Mouse (Mus musculus) hindbrain, embryonic 10.5 days (tissue): Measurements from ENCODE around the gene Kazald1. TPM values are rescaled to one million over a fixed set of nuclear protein-coding genes. Genes with fewer than 3 reads are reported as not detected.

ENCODE experiments used
- DNase-seq: peaks from one replicate; pipeline ENCODE4 v3.0.0-alpha.2; 2017; ENCODE audit warnings: low spot score
- H3K27ac ChIP-seq: fragments of 300-500 bp; sonication (generic); 2 replicates; pipeline ENCODE4 v1.5.1; 2016; ENCODE audit warnings: mild to moderate bottlenecking, moderate library complexity
- H3K27me3 ChIP-seq: fragments of 300-500 bp; sonication (generic); 2 replicates; pipeline ENCODE4 v1.6.1; 2016; ENCODE audit warnings: mild to moderate bottlenecking; ENCODE audit not compliant: poor library complexity, insufficient read depth, severe bottlenecking
- H3K36me3 ChIP-seq: fragments of 300-500 bp; sonication (generic); 2 replicates; pipeline ENCODE4 v1.6.1; 2016; ENCODE audit warnings: mild to moderate bottlenecking, moderate library complexity
- H3K4me1 ChIP-seq: fragments of 300-500 bp; sonication (generic); replicated peaks from 2 replicates; pipeline ENCODE4 v1.6.1; 2016; ENCODE audit warnings: mild to moderate bottlenecking
- H3K4me3 ChIP-seq: fragments of 300-500 bp; sonication (generic); 2 replicates; pipeline ENCODE4 v1.5.1; 2016; ENCODE audit warnings: mild to moderate bottlenecking, moderate library complexity
- H3K9me3 ChIP-seq: fragments of 300-500 bp; sonication (generic); 2 replicates; pipeline ENCODE4 v1.6.1; 2016; ENCODE audit warnings: mild to moderate bottlenecking, moderate library complexity
- WGBS: fragments of 180-500 bp; shearing (Covaris S2); methylation state at CpG from one replicate; pipeline ENCODE4 v1.1.7; 2016; 5-methylcytosine and 5-hydroxymethylcytosine counted together
- polyA plus RNA-seq: library from polyadenylated mRNA; unstranded; fragments of >200 nt; fragmentation: Nextera tagmentation; extraction: Ambion mirVana; gene quantifications from 2 replicates; pipeline ENCODE4 v1.2.1, GENCODE M21; 2016

The Kazald1 gene
- polyA plus RNA-seq, 1 experiment from 2014 or later, result 8.9 TPM

DNA sequence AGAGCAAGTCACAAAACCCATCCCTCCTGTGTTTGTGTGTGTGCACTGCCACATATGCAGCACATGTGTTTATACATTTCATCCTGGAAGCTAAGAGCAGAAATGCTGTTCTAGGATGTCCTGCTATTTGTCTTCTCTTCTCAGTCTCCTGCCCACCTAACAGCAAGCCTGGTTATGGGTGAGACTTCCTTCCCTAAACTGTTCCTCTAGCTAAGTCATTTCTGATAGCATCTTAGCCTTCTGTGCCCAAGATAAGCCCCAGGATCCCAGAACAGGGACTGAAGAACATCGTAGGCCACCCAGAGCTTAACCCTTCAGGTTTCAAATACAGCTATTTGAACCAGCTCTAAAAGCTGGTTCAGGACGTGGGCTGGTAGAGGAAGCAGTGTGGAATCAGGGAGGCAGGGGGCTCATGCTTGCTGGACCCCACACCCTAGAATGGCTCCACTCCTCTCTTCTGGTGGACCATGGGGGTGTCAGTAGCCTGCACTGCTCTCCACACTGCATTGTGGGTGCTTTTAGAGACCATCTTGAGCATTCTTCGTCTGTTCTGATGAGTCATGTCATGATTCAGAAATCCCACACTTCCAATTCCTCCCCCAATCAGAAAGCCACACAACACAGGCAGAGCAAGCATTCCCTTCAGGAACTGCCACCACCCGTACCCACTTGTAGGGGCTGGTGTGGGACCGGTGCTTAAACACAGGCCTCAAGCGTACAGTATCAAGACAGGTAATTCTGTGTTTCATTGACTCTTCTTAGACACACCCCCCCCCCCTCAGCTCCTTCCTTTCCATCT, 19.9 kb upstream of the Kazald1 start:
- Histone ChIP-seq H3K9me3 (no peaks in the 10 kb centered on the region), H3K4me3 (no peak overlapping the region), H3K36me3 (peaks cover 18% of the 10 kb centered on the region; the same call in 1 of the 2 replicates), H3K4me1 (peaks cover 31% of the 10 kb centered on the region), H3K27me3 (peaks cover 14% of the 10 kb centered on the region), H3K27ac (no peak overlapping the region)
- WGBS, result 85% methylated on average over 6 of the region's 6 CpGs
- no peak for DNase-seq

DNA sequence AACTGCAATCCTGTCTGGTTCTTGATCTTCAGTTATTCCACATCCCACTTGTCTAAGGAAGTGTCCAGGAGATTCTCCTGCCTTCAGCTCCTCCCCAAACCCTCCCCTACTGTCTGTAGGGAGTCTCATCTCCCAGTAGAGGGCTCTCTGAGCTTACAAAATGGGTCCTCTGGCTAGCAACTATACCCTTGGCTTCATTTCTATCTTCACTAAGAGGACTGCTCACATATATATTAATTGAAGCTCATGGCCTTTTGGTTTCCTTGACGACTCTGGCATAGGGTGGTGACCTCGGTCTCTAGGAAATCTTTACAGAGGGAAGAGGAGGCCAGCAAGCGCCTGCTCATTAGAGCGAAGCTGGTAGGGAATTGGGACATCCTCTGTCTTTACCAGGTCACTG, 18.7 kb upstream of the Kazald1 start:
- WGBS, result 37% methylated on average over 4 of the region's 4 CpGs
- Histone ChIP-seq H3K4me1 (peaks cover 31% of the 10 kb centered on the region), H3K4me3 (0 out of 2 replicates have a peak overlapping the region, but pooled peaks have one; percentile 6), H3K27me3 (peaks cover 7% of the 10 kb centered on the region; the same call in 1 of the 2 replicates), H3K27ac (peak overlapping the region; percentile 96; the same call in 1 of the 2 replicates), H3K36me3 (peaks cover 18% of the 10 kb centered on the region; the same call in 1 of the 2 replicates), H3K9me3 (no peaks in the 10 kb centered on the region)
- DNase-seq, result no peak

DNA sequence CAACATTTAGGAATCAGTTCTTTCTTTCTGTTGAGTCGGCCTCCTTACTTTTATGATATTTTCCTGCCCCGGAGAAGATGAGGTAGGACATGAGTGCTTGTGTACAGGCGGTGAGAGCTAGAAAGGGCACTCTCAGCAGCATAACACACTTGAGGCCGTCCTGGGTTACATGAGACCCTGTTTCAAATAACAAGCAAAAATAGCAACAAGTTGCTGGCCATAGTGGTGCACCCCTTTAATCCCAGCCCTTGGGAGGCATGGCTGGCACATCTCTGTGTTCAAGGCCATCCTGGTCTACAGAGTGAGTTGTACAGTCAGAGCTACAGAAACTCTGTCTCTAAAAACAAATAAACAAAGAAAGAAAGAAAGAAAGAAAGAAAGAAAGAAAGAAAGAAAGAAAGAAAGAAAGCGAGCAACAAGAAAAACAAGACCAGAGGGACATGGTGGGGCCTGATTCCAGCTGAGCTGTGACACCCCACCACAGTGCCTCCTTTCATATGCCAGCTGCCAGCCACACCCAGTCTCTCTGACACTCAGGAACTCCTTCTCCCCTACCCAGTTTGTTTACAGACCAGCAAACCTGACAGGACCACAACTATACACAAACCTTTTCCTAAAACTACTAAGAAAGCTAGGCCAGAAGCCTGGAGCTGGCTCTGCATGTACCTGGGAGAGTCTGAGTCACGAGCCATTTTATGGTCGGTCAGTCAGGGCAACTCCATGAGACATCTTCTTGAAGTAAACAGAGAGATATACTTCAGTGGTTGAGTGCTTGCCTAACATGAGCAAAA, 17.9 kb upstream of the Kazald1 start:
- H3K27ac ChIP-seq, result peak overlapping the region; percentile 96
- H3K4me1 ChIP-seq, result peaks cover 31% of the 10 kb centered on the region
- peaks cover 7% of the 10 kb centered on the region; the same call in 1 of the 2 replicates for H3K27me3 ChIP-seq
- DNase-seq, result no peak
- H3K9me3 ChIP-seq, result no peaks in the 10 kb centered on the region
- H3K4me3 ChIP-seq, result peak overlapping the region; percentile 72
- WGBS, result 88% methylated on average over 7 of the region's 7 CpGs
- H3K36me3 ChIP-seq, result peaks cover 17% of the 10 kb centered on the region; the same call in 1 of the 2 replicates

DNA sequence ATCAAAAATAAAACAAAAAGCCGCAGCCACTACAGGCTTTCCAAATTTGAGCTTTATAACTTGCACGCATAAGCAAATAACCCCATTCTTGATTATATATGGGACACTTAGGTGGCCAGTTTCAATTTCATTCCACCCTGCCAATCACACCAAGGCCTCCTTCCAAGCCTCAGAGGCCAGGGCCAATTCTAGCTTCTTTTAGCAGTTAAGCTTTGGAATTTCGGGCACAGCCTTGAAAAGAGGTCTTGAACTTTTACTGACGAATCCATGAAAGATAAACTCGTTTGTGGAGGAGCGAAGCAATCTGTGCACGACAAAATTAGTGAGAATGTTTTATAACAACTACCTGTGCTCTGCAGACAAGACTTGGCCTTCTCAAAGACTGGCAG, 17.3 kb upstream of the Kazald1 start:
- Histone ChIP-seq H3K4me1 (peaks cover 31% of the 10 kb centered on the region), H3K4me3 (peak overlapping the region; percentile 72), H3K27me3 (peaks cover 11% of the 10 kb centered on the region; the same call in 1 of the 2 replicates), H3K9me3 (no peaks in the 10 kb centered on the region), H3K27ac (peak overlapping the region; percentile 96), H3K36me3 (peaks cover 11% of the 10 kb centered on the region; the same call in 1 of the 2 replicates)
- WGBS, result 51% methylated on average over 7 of the region's 7 CpGs
- DNase-seq, result no peak

DNA sequence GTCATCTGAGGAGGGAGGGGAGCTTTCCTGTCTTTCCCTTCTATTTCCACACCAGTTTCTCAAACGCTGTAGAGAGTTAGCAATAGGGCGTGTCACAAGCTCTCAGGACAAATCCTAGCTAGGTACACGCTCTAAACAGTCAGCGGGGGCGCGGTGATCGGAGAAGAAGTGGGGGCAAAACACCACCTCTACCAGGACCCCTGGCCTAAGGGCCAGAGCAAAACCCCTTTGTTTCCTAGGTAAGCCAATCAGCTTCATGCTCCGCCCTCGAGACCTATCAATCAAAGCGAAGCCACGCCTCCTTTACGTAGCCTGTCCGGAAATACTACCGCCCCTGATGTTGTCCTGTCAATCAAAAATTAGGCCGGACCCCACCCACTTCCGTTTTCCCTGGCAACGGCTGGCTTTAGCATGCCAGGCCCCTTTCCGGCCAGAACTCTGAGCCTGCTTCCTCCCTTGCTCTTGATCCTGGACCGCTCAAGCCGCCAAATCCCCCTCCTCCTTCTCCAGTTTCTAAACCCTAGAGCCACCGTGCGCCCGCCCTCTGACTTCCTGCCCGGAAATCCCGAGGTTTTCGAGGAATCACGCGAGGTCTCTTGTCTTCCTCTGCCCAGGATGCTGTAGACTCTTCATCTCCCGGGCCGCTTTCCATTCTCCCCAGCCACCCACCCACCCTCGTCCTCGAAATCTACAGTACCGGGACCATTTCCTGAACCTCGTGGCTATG, 16.8 kb upstream of the Kazald1 start:
- WGBS, result under 1% methylated on average over 34 of the region's 34 CpGs

DNA sequence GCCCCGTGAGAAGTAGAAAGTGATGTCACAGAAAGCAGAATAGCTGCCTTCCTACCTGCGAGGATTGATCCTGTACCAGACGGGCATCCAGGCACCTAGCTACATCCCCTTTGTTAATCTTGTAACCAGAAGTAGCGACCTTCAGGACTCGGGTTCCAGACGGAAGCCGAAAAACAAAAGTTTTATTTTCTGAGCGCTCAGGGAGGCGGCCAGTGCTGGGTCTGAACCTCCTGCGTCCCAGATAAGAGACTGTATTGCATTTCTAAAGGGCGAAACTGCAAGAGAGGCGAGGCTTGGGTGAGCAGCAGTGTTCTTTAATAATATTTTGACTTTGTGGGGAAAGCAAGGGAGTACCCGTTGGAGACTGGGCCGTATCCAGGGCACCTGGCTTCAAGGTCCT, 16.2 kb upstream of the Kazald1 start:
- WGBS, result 1% methylated on average over 14 of the region's 14 CpGs
- peak overlapping the region; percentile 96 for H3K27ac ChIP-seq
- H3K4me1 ChIP-seq, result peaks cover 33% of the 10 kb centered on the region

More for the DNA sequence above, 16.8 kb upstream of the Kazald1 start:
- Histone ChIP-seq H3K4me3 (peak overlapping the region; percentile 72), H3K27ac (peak overlapping the region; percentile 96), H3K27me3 (peaks cover 14% of the 10 kb centered on the region; the same call in 1 of the 2 replicates), H3K9me3 (no peaks in the 10 kb centered on the region), H3K4me1 (peaks cover 31% of the 10 kb centered on the region), H3K36me3 (0 out of 2 replicates have a peak, but pooled peaks cover 7% of the 10 kb centered on the region)
- DNase-seq, result peak; percentile 98

DNA sequence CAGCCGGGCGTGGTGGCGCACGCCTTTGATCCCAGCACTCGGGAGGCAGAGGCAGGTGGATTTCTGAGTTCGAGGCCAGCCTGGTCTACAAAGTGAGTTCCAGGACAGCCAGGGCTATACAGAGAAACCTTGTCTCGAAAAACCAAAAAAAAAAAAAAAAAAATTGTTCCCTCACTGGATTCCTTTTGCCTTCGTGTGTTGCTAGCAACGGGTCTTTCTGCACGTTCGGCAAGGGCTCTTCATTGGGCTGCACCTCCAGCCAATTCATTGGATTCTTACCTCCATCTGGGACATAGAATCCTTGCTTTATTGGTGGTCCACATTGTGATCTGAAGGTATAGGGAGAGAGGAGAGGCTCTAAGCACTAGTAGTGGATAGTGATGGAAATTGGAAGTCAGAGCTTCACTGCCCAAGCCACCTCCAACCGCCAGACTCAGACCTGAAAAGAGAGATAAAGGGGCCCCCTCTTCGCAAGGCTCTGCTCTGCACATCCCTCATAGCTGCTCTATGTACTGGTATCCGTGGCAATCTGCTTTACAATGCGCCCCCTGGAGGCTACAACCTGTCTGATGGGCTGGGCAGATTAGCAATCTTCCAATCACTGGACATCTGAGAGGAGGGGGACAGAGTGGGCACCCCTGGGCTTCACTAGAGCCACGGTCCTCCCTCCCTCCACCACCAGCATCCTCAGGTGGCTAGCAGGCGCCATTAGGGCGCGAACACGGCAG, 11.3 kb upstream of the Kazald1 start:
- Histone ChIP-seq H3K27ac (no peak overlapping the region), H3K4me1 (peaks cover 24% of the 10 kb centered on the region), H3K9me3 (no peaks in the 10 kb centered on the region), H3K4me3 (peak overlapping the region; percentile 18), H3K27me3 (peaks cover 59% of the 10 kb centered on the region), H3K36me3 (no peaks in the 10 kb centered on the region)
- peak; percentile 67 for DNase-seq
- WGBS, result 45% methylated on average over 20 of the region's 20 CpGs

More for the DNA sequence above, 16.2 kb upstream of the Kazald1 start:
- Histone ChIP-seq H3K9me3 (no peaks in the 10 kb centered on the region), H3K4me3 (peak overlapping the region; percentile 72), H3K36me3 (0 out of 2 replicates have a peak, but pooled peaks cover 5% of the 10 kb centered on the region), H3K27me3 (peaks cover 17% of the 10 kb centered on the region)
- DNase-seq, result no peak

DNA sequence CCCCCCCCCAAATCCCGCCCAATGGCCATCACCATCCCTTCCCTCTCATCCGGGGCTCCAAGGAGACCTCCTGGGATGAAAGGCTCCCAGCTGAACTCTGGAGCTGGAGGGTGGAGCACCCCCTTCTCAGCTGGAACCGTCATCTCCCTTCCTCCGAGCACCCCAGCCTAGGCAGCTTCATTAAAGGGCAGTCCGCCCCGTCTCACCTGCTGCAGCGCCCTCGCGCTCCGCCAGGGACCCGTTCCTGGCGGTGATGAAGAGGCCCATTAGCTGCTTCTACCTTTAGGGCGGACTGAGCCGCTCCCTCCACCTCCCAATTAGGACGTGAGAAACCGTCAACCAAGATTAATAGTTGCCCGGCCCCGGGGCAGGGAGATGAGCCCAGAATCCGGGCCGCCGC, 9.8 kb upstream of the Kazald1 start:
- no peak overlapping the region for H3K27ac ChIP-seq
- no peak overlapping the region for H3K4me3 ChIP-seq
- H3K9me3 ChIP-seq, result no peaks in the 10 kb centered on the region
- H3K36me3 ChIP-seq, result no peaks in the 10 kb centered on the region
- 5% methylated on average over 21 of the region's 21 CpGs for WGBS
- H3K27me3 ChIP-seq, result peaks cover 72% of the 10 kb centered on the region
- peaks cover 18% of the 10 kb centered on the region for H3K4me1 ChIP-seq
- DNase-seq, result no peak

DNA sequence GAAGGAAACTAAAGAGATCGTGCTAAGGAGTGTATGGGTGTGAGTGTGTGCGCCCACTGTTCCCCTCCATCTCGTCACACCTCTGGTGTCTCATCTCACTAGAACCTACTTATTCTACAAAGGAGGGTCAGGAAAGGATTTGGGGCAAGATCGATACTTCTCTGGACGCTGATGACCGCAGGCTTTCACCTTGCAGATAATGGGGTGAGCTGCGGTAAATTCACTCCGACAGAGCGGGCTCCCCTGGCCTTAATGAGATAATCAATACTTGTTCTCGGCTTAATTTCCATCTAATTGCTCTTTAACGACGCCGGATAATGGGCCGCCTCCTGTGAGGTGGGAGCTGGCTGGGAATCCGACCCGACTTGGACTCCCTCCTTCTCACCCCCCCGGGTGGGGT, 7.9 kb upstream of the Kazald1 start:
- H3K27me3 ChIP-seq, result peaks cover 91% of the 10 kb centered on the region
- 26% methylated on average over 17 of the region's 17 CpGs for WGBS
- H3K9me3 ChIP-seq, result no peaks in the 10 kb centered on the region
- no peaks in the 10 kb centered on the region for H3K36me3 ChIP-seq
- peaks cover 18% of the 10 kb centered on the region for H3K4me1 ChIP-seq
- no peak overlapping the region for H3K4me3 ChIP-seq
- no peak for DNase-seq
- H3K27ac ChIP-seq, result no peak overlapping the region

DNA sequence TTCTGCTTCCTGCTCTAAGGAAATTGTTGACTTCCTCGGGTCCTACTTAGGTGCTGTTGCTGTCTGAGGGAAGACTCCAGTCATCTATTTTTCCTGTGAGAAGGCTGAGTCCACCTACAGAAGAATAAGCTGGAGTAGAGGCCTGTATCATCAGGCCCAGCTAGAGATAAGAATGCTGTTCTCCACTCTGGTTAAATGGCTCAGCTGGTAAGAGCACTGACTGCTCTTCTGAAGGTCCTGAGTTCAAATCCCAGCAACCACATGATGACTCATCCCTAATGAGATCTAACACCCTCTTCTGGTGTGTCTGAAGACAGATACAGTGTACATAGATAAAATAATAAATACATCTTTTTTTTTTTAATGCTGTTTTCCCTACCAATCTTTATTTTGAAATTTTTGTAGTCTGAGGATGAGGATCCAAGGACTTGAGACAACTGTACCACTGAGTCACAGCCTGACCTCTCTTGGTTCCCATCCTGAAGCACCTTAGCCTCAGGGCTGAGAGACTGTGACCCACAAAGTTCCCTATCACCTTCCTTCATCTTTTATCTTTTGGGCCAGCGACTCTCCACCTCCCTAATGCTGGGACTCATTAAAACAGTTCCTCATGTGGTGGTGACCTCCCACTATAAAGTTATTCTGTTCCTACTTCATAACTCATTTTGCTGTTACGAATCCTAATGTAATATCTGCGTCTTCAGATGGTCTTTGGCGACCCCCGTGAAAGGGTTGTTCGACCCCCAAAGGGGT, 7.1 kb upstream of the Kazald1 start:
- no peak for DNase-seq
- peaks cover 91% of the 10 kb centered on the region for H3K27me3 ChIP-seq
- 81% methylated on average over 7 of the region's 7 CpGs for WGBS

DNA sequence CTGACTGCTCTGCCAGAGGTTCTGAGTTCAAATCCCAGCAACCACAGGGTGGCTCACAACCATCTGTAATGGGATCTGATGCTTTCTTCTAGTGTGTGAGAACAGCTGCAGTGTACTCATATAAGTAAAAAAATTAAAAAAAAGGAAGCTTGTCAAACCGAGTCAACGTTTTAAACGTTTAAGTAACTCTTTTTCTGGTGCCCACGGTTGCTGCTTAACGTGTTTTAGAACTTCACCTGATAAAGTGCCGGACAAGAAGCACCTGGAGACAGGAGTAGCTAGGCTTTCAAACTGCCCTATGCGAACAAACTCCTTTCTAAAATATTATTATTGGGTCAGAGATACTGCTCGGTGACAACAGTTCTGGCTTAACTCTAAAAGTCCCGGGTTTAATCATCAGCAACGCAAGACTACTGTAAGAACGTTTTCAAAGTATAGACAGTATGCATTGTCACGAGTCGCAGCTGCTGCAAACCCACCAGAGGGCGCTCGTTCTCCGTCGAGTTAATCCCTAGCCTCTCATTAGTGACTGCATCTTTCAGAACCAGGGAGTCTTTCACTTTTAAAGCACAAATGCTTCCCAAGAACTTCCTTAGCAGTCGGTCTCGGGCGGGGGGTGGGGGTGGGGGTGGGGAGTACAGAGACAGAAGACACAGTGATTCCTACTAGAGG, 1.0 kb upstream of the Kazald1 start:
- Histone ChIP-seq H3K36me3 (no peaks in the 10 kb centered on the region), H3K27ac (peak overlapping the region; percentile 91), H3K27me3 (peaks cover 84% of the 10 kb centered on the region), H3K4me3 (peak overlapping the region; percentile 72), H3K4me1 (peaks cover 41% of the 10 kb centered on the region), H3K9me3 (no peaks in the 10 kb centered on the region)
- peak; percentile 84 for DNase-seq
- 10% methylated on average over 20 of the region's 20 CpGs for WGBS

More for the DNA sequence above, 7.1 kb upstream of the Kazald1 start:
- no peak overlapping the region for H3K27ac ChIP-seq
- H3K9me3 ChIP-seq, result no peaks in the 10 kb centered on the region
- H3K4me3 ChIP-seq, result no peak overlapping the region
- peaks cover 18% of the 10 kb centered on the region for H3K4me1 ChIP-seq
- H3K36me3 ChIP-seq, result no peaks in the 10 kb centered on the region
